In the genomic region with DNA sequence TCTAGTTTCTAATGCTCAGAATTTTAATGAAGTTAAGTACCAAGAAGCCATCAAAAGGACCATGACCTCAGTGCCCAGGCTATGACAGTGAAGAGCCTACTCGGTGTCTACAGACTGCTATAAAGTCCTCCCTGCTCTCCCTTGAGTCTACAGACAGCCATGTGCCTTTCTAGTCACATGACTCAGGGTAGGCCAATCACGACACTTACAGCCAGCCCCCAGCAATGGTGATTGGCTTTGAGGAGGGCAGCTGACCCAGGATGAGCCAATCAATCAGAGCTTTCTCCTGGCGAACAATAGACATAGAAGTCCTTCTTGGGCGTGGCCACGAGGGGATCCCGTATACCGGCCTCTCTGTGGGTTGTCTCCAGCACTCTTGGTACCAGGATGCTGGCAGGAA, we compare ENCODE assay signal across 16 mouse cellular contexts. TPM values are rescaled to one million over a fixed set of nuclear protein-coding genes. Genes with fewer than 3 reads are reported as not detected.
DNase-seq lines count a peak whose midpoint lies in the region; ATAC-seq and TF ChIP-seq lines count a peak whose summit lies in the region.
"Had no signal": no experiment of that assay in that cellular context is flagged by ENCODE, and none has a peak within 500 bp of the region (broad histone marks: within the 10 kb centered on the region; RNA-seq: fewer than 3 reads in every experiment).

No protein-coding gene starts in this region.

- no peak overlapping the region for H3K4me3 ChIP-seq in lung, postnatal 0 days (ENCODE audit: low read depth, low read length)
- H3K4me3 ChIP-seq: heart, adult 2 months; midbrain, embryonic 12.5 days had no signal

- no peak overlapping the region for H3K4me2 ChIP-seq in lung, postnatal 0 days (replicated peaks; ENCODE audit: low read depth, low read length)
- H3K4me2 ChIP-seq: midbrain, embryonic 12.5 days had no signal

- H3K9ac ChIP-seq in lung, postnatal 0 days (replicated peaks; ENCODE audit: low read depth), result no peak overlapping the region
- H3K9ac ChIP-seq: midbrain, embryonic 12.5 days had no signal

- no peak overlapping the region for H3K27ac ChIP-seq in lung, postnatal 0 days (ENCODE audit: low read length)
- H3K27ac ChIP-seq: heart, adult 2 months; midbrain, embryonic 12.5 days had no signal

- H3K36me3 ChIP-seq in lung, postnatal 0 days (ENCODE audit: insufficient read depth, low read length), result no peaks in the 10 kb centered on the region

- no peaks in the 10 kb centered on the region for H3K9me3 ChIP-seq in lung, postnatal 0 days (ENCODE audit: low read length)
- H3K9me3 ChIP-seq: midbrain, embryonic 12.5 days had no signal

- no peak for TF ChIP-seq CTCF in lung, postnatal 0 days (IDR thresholded peaks at IDR 0.05)

- peaks cover 8% of the 10 kb centered on the region; the same call in 1 of the 2 replicates for H3K4me1 ChIP-seq in lung, postnatal 0 days (ENCODE audit: insufficient read depth, low read depth, low read length)

- peak; percentile 40; the same call in 1 of the 2 replicates for ATAC-seq in lung, postnatal 0 days
- no peak for ATAC-seq in inflammation-experienced regulatory T-cells, adult 6 months

- 72% methylated on average over 7 of the region's 7 CpGs for WGBS in lung, postnatal 0 days

- no peak for TF ChIP-seq EP300 in lung, postnatal 0 days (IDR thresholded peaks at IDR 0.05)

- DNase-seq in embryo, embryonic 10.5 days (ENCODE audit: low spot score), result peak; percentile 41
- no peak for DNase-seq in embryo, embryonic 11 days
- no peak for DNase-seq in lung, postnatal 0 days (ENCODE audit: low spot score)
- DNase-seq in lung, postnatal 25 days (ENCODE audit: low spot score), result no peak
- peak; percentile 96 for DNase-seq in ZHBTc4 (ENCODE audit: low read depth, low spot score)
- peak; percentile 43 for DNase-seq in testis, postnatal 10 days (ENCODE audit: low spot score)
- no peak for DNase-seq in right cerebral cortex, postnatal 36 days (ENCODE audit: low spot score in 2 of 2)
- DNase-seq: adrenal gland, adult 2 months; cerebellum, postnatal 25 days; gastrocnemius, postnatal 14 days; heart, adult 2 months; lung, adult 18-20 months; lung, postnatal 4 days; thymus, postnatal 14 days had no signal

- no peaks in the 10 kb centered on the region for H3K27me3 ChIP-seq in lung, postnatal 0 days (replicated peaks; ENCODE audit: insufficient read depth, low read length)
- H3K27me3 ChIP-seq: midbrain, embryonic 12.5 days had no signal

RNA-seq across cellular contexts. Expression of a gene that starts 50.6 kb away (rescaled TPM):
- 1,989 and 2,317 TPM in 2 replicates for polyA plus RNA-seq in lung, postnatal 0 days (2015; fragmentation: Nextera tagmentation; extraction: Ambion mirVana)
- 1,000 to 10,000 TPM; 2,239 to 4,634 (median 2,897) TPM for polyA plus RNA-seq in inflammation-experienced regulatory T-cells, adult 6 months (2017; shearing (Covaris generic))

Comparison
In these comparisons a context has a peak if more than half of its experiments do, and no peak if none do; other contexts are left out.
1. DNase-seq: peak in embryo, embryonic 10.5 days (single experiment), ZHBTc4 (single experiment) and testis, postnatal 10 days (single experiment); none in embryo, embryonic 11 days (single experiment), lung, postnatal 0 days (single experiment), lung, postnatal 25 days (single experiment) and right cerebral cortex, postnatal 36 days (0 of 2).